Mouse (Mus musculus) testis, adult 2 months (tissue): ENCODE results near the gene Zfp59. TPM values are rescaled to one million over a fixed set of nuclear protein-coding genes. Genes with fewer than 3 reads are reported as not detected.
A peak's percentile ranks its signal among the peaks of the same experiment; 100 is the strongest.
"Not testable (repeated sequence)": the region's sequence is repeated elsewhere in the genome, so short reads cannot be mapped to it uniquely, and the experiment has no call there.

Source experiments
- H3K27ac ChIP-seq: fragments of 200-500 bp; 2 replicates; pipeline ENCODE4 v1.5.1; 2012; ENCODE audit warnings: low read depth, low read length; ENCODE audit not compliant: control insufficient read depth, insufficient read depth
- H3K27me3 ChIP-seq: fragments of 200-500 bp; 2 replicates; pipeline ENCODE4 v1.6.1; 2012; ENCODE audit warnings: mild to moderate bottlenecking, low read length, moderate library complexity; ENCODE audit not compliant: control insufficient read depth, insufficient read depth
- H3K36me3 ChIP-seq: fragments of 200-500 bp; 2 replicates; pipeline ENCODE4 v1.6.1; 2012; ENCODE audit warnings: mild to moderate bottlenecking, low read length; ENCODE audit not compliant: control insufficient read depth, insufficient read depth
- H3K4me1 ChIP-seq: fragments of 200-500 bp; 2 replicates; pipeline ENCODE4 v1.6.1; 2012; ENCODE audit warnings: low read length; ENCODE audit not compliant: control insufficient read depth, insufficient read depth
- H3K4me3 ChIP-seq: fragments of 200-500 bp; 2 replicates; pipeline ENCODE4 v1.5.1; 2012; ENCODE audit warnings: low read depth, mild to moderate bottlenecking, low read length, moderate library complexity, mixed read lengths; ENCODE audit not compliant: control insufficient read depth
- CTCF ChIP-seq: fragments of 200-500 bp; IDR thresholded peaks from 2 replicates; pipeline ENCODE4 v1.5.1; 2012; ENCODE audit warnings: low read depth, mild to moderate bottlenecking, inconsistent platforms, low read length, moderate library complexity; ENCODE audit not compliant: control insufficient read depth, insufficient read depth, insufficient replicate concordance
- POLR2A ChIP-seq: fragments of 200-500 bp; IDR thresholded peaks from 2 replicates; pipeline ENCODE4 v1.6.1; 2012; ENCODE audit warnings: low read depth, mild to moderate bottlenecking, inconsistent platforms, low read length, moderate library complexity; ENCODE audit not compliant: control insufficient read depth
- polyA plus RNA-seq: library from polyadenylated mRNA; depleted of rRNA; stranded (reverse); fragments of >200 nt; gene quantifications from 2 replicates; pipeline ENCODE4 v1.2.3, GENCODE M21; 2012; rRNA removed

Zfp59 gene
- 2.0 and 2.3 TPM in 2 replicates for polyA plus RNA-seq

DNA sequence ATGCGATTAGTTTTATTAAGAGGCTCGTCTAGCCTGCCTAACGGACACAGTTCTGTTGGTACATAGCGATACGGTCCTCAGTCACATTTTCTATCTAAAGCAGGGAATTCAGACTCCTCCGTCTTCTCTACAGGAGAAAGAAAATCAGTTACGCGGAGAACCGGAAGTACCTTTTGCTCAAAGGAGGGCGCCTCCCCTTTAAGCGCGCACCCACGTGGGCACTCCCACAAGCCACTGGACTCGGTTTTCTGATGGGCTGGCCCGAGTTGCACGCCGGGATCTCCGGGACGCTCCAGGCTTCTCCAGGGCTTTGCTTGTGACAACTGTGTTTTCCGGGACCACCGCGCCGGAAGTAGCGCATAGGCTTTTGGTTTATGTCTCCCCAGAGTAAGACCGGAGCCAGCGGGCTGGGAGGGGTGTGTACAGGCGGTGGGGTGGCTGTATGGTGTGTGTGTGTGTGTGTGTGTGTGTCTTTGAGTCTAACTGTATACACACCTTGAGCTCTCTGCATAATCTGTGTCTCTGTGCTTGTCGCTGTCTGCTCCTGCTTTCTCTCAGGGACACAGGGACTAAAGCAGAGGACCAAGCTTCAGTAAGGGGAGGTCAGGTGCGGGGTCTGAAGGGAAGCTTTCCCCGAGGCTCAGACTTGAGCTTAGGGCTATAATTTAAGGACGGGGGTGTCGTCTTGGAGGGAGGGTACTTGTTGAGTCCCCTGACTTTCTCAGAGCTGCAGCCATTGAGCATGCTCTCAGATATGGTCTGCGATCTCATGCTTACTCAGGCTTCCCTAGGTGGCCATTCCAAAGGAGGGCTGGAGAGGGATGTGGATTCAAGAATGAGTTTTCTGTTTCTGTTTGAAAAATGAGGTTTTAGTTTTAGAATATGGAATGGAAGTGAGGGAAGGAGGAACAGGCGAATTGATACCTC lies at the start of gene Zfp59:
Gene Zfp59 (plus strand): TSS at position 285 of the 927 bp plus-strand sequence.
- H3K36me3 ChIP-seq: no peaks in the 10 kb centered on the region
- H3K4me1 ChIP-seq: peaks cover 8% of the 10 kb centered on the region
- H3K27me3 ChIP-seq: no peaks in the 10 kb centered on the region
- TF ChIP-seq CTCF: no peak
- peak; percentile 64; the same call in 1 of the 2 replicates for TF ChIP-seq POLR2A
- peak within 1 kb of the TSS; percentile 95 for H3K27ac ChIP-seq
- peak within 1 kb of the TSS; percentile 85 for H3K4me3 ChIP-seq

GRCm38 (mm10) chr7:27789306-27789705 lies 49.1 kb upstream of the Zfp59 start:
- H3K27me3 ChIP-seq: no peaks in the 10 kb centered on the region
- H3K4me3 ChIP-seq: no peak overlapping the region
- H3K4me1 ChIP-seq: no peaks in the 10 kb centered on the region
- TF ChIP-seq CTCF (no peak), POLR2A (no peak)
- no peak overlapping the region for H3K27ac ChIP-seq
- H3K36me3 ChIP-seq: no peaks in the 10 kb centered on the region

GRCm38 (mm10) chr7:27793865-27794264 lies 44.5 kb upstream of the Zfp59 start:
- H3K27ac ChIP-seq, H3K27me3 ChIP-seq, H3K36me3 ChIP-seq, H3K4me3 ChIP-seq, H3K4me1 ChIP-seq: not testable (repeated sequence)

DNA sequence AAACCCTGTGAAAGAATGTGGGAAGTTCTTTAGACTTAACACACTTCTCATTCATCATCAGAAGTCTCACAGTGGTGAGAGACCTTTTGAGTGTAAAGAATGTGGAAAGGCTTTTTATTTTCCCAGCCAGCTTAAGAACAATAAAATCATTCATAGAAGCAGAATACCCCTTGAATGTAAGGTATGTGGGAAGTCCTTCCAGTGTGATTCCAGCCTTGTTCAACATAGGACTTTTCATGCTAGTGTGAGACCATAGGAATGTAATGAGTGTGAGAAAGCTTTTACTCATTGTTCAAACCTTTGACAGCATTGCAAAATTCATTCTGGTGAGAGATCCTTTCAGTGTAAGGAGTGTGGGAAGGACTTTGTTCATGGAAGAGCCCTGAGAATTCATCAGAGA lies 43.8 kb upstream of the Zfp59 start:
- Histone ChIP-seq H3K4me3 (no peak overlapping the region), H3K36me3 (no peaks in the 10 kb centered on the region), H3K27ac (no peak overlapping the region), H3K4me1 (no peaks in the 10 kb centered on the region), H3K27me3 (no peaks in the 10 kb centered on the region)
- TF ChIP-seq POLR2A: no peak
- no peak for TF ChIP-seq CTCF

- Histone ChIP-seq H3K27ac (no peak overlapping the region), H3K4me3 (no peak overlapping the region), H3K27me3 (no peaks in the 10 kb centered on the region), H3K4me1 (no peaks in the 10 kb centered on the region), H3K36me3 (no peaks in the 10 kb centered on the region)
- no peak for TF ChIP-seq POLR2A
- TF ChIP-seq CTCF: no peak
These were observed 40.2 kb upstream of the Zfp59 start for GRCm38 (mm10) chr7:27797906-27798811.

DNA sequence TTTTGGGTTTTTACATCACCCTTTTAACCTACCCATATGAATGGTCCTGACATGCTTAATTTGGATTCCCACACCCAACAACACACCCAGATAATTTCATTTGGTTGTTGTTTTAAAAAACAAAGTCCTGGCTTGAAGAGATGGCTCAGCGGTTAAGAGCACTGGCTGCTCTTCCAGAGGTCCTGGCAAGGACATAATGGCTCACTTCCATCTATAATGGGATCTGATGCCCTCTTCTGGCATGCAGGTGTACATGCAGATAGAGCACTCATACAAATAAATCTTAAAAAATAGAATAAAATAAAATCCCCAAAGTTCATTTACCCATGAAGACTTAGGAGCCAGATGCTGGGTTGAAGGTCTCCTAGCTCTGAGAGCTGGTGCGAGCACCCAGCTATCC lies 37.3 kb upstream of the Zfp59 start:
- TF ChIP-seq POLR2A: no peak
- TF ChIP-seq CTCF: no peak
- no peak overlapping the region for H3K4me3 ChIP-seq
- H3K36me3 ChIP-seq: no peaks in the 10 kb centered on the region
- no peaks in the 10 kb centered on the region; the same call in 1 of the 2 replicates for H3K4me1 ChIP-seq
- no peak overlapping the region for H3K27ac ChIP-seq
- H3K27me3 ChIP-seq: no peaks in the 10 kb centered on the region

DNA sequence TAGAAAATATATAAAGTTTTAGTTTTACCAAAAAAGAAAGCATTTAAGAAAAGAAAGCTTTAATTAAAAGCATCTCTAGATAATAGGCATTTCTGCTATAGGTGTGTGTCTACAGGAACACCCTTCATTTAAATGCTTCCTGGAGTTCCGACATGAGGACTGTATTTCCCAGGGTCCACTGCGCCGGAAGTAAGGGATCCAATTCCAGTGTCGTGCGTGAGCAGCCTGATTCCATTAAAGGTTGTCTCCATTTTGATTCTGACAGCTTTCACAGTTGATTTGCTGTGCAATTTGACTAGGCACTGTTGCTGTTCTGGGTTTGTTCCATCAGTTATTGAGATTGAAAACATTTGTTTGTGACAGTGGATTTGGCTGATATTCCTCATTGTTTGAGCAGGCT lies 35.4 kb upstream of the Zfp59 start:
- no peaks in the 10 kb centered on the region; the same call in 1 of the 2 replicates for H3K4me1 ChIP-seq
- no peak for TF ChIP-seq POLR2A
- no peak for TF ChIP-seq CTCF
- no peaks in the 10 kb centered on the region for H3K27me3 ChIP-seq
- H3K27ac ChIP-seq: no peak overlapping the region
- H3K4me3 ChIP-seq: no peak overlapping the region
- H3K36me3 ChIP-seq: no peaks in the 10 kb centered on the region
